10 mouse cellular contexts compared by ENCODE assay signal in the genomic region with DNA sequence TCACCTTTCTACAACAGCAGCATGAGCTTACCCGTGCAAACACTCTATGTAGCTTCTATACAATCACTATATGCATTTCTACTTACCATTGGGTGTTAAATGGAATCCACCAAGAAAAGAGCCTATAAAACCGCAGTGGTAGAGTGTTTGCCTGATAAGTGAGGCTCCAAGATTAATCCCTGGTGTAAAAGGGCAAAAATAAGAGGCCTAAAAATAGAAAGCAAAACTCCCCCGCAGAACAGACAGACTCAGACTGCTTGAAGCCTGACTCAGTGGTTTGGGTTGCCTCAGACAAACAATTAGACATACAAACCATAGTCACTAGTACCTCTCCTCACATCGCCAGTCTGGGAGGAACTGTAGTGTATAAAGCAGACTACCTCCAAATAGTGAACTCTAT. TPM values are rescaled to one million over a fixed set of nuclear protein-coding genes. Genes with fewer than 3 reads are reported as not detected.
DNase-seq lines count a peak whose midpoint lies in the region; ATAC-seq and TF ChIP-seq lines count a peak whose summit lies in the region.
"Had no signal": no experiment of that assay in that cellular context is flagged by ENCODE, and none has a peak within 500 bp of the region (broad histone marks: within the 10 kb centered on the region; RNA-seq: fewer than 3 reads in every experiment).

A gene (minus strand): TSS at position 112 of the 400 bp plus-strand sequence.

- no peak for DNase-seq in heart, postnatal 14 days
- peak; percentile 72 for DNase-seq in MEL (ENCODE audit: low read depth, low spot score)
- DNase-seq in heart, postnatal 25 days (ENCODE audit: low spot score), result no peak
- no peak for DNase-seq in midbrain, embryonic 14.5 days
- DNase-seq in embryo, embryonic 10.5 days (ENCODE audit: low spot score), result no peak
- DNase-seq in ovary, postnatal 10 days (ENCODE audit: low spot score), result no peak
- DNase-seq in spleen, adult 12 weeks (ENCODE audit: low spot score), result no peak

- no peaks in the 10 kb centered on the region for H3K9me3 ChIP-seq in heart, embryonic 12.5 days (replicated peaks)
- H3K9me3 ChIP-seq in MEL (replicated peaks; ENCODE audit: insufficient read depth, low read length), result no peaks in the 10 kb centered on the region
- no peaks in the 10 kb centered on the region for H3K9me3 ChIP-seq in midbrain, embryonic 14.5 days (ENCODE audit: control insufficient read depth, low read length)

- ATAC-seq in heart, embryonic 12.5 days (ENCODE audit: insufficient number of reproducible peaks, low FRiP score), result no peak
- no peak for ATAC-seq in midbrain, embryonic 14.5 days (ENCODE audit: low FRiP score, low TSS enrichment)

- no peak within 1 kb of the TSS for H3K9ac ChIP-seq in heart, embryonic 12.5 days
- no peak within 1 kb of the TSS for H3K9ac ChIP-seq in MEL (ENCODE audit: control insufficient read depth, low read depth, low read length, poor library complexity, severe bottlenecking)
- H3K9ac ChIP-seq in midbrain, embryonic 14.5 days (replicated peaks; ENCODE audit: low read length), result no peak within 1 kb of the TSS

- no peak for TF ChIP-seq CTCF in MEL (IDR thresholded peaks at IDR 0.05 in 2 of 3, conservative IDR thresholded peaks at IDR 0.05 in 1 of 3; ENCODE audit: control insufficient read depth in 1 of 3, insufficient read depth in 1 of 3, low read depth in 2 of 3, low read length in 3 of 3, poor library complexity in 1 of 3, severe bottlenecking in 1 of 3)

- TF ChIP-seq POLR2A in MEL (IDR thresholded peaks at IDR 0.05; ENCODE audit: control insufficient read depth in 1 of 2, insufficient read depth in 1 of 2, low read depth in 1 of 2, low read length in 2 of 2, poor library complexity in 1 of 2), result no peak

- intact Hi-C loops in heart, postnatal 14 days (cut with DNase I), result no loop called here
- intact Hi-C loops in heart, postnatal 25 days (cut with DNase I), result no loop called here

- TF ChIP-seq RAD21 in MEL (IDR thresholded peaks at IDR 0.05; ENCODE audit: low read depth, low read length), result no peak

- H3K4me3 ChIP-seq in heart, embryonic 12.5 days, result no peak within 1 kb of the TSS
- no peak within 1 kb of the TSS for H3K4me3 ChIP-seq in MEL (ENCODE audit: control insufficient read depth in 1 of 2, insufficient read depth in 1 of 2, low read depth in 2 of 2, low read length in 2 of 2)
- H3K4me3 ChIP-seq in midbrain, embryonic 14.5 days (replicated peaks; ENCODE audit: low read depth, low read length), result no peak within 1 kb of the TSS

- H3K4me1 ChIP-seq in heart, embryonic 12.5 days (replicated peaks), result peaks cover 16% of the 10 kb centered on the region
- H3K4me1 ChIP-seq in MEL (ENCODE audit: control insufficient read depth in 1 of 2, insufficient read depth in 2 of 2, low read length in 2 of 2), result peaks cover 11 to 17% of the 10 kb centered on the region in 2 experiments; a peak in 3 of 4 replicates
- H3K4me1 ChIP-seq in midbrain, embryonic 14.5 days (ENCODE audit: control insufficient read depth, insufficient read depth, low read length), result no peaks in the 10 kb centered on the region; the same call in 1 of the 2 replicates

- H3K4me2 ChIP-seq in heart, embryonic 12.5 days, result peak within 1 kb of the TSS; percentile 30
- H3K4me2 ChIP-seq in midbrain, embryonic 14.5 days (ENCODE audit: low read length), result no peak within 1 kb of the TSS

- H3K27me3 ChIP-seq in heart, embryonic 12.5 days (replicated peaks), result no peaks in the 10 kb centered on the region
- no peaks in the 10 kb centered on the region for H3K27me3 ChIP-seq in MEL (ENCODE audit: control insufficient read depth in 1 of 2, insufficient read depth in 2 of 2, low read length in 2 of 2)
- H3K27me3 ChIP-seq in midbrain, embryonic 14.5 days (ENCODE audit: control insufficient read depth, insufficient read depth, low read length), result no peaks in the 10 kb centered on the region

- peak in 1 of 2 experiments; percentile 53; a peak in 1 of 4 replicates for TF ChIP-seq EP300 in MEL (IDR thresholded peaks at IDR 0.05; ENCODE audit: low read depth in 1 of 2, low read length in 2 of 2)

- peak within 1 kb of the TSS; percentile 71 for H3K27ac ChIP-seq in heart, embryonic 12.5 days (ENCODE audit: poor library complexity, severe bottlenecking)
- no peak within 1 kb of the TSS for H3K27ac ChIP-seq in MEL (ENCODE audit: control insufficient read depth, low read depth, low read length)
- H3K27ac ChIP-seq in midbrain, embryonic 14.5 days (replicated peaks; ENCODE audit: low read depth, low read length), result no peak within 1 kb of the TSS
- H3K27ac ChIP-seq: macrophage had no signal

- H3K79me2 ChIP-seq in MEL (ENCODE audit: control insufficient read depth, insufficient read depth, low read length, poor library complexity), result no peaks in the 10 kb centered on the region

- no peaks in the 10 kb centered on the region for H3K36me3 ChIP-seq in heart, embryonic 12.5 days
- peaks cover 0 to 20% of the 10 kb centered on the region in 2 experiments; a peak in 2 of 4 replicates for H3K36me3 ChIP-seq in MEL (ENCODE audit: control insufficient read depth in 1 of 2, insufficient read depth in 2 of 2, low read length in 2 of 2)
- no peaks in the 10 kb centered on the region for H3K36me3 ChIP-seq in midbrain, embryonic 14.5 days (ENCODE audit: control insufficient read depth, insufficient read depth, low read length)

- 27% methylated on average over 4 of the region's 4 CpGs for WGBS in heart, embryonic 12.5 days
- WGBS in midbrain, embryonic 14.5 days, result 76% methylated on average over 4 of the region's 4 CpGs

TF ChIP-seq in MEL, 35 proteins besides CTCF, POLR2A, EP300 and RAD21 (continues in another document):
- TF ChIP-seq MAX (IDR thresholded peaks at IDR 0.05; ENCODE audit: low read length) (no peak), TBP (IDR thresholded peaks at IDR 0.05; ENCODE audit: low read depth, low read length) (no peak), MXI1 (IDR thresholded peaks at IDR 0.05; ENCODE audit: low read depth, low read length) (no peak), POLR2AphosphoS2 (IDR thresholded peaks at IDR 0.05; ENCODE audit: low read length) (no peak), USF1 (IDR thresholded peaks at IDR 0.05; ENCODE audit: low read depth, low read length) (no peak), TAL1 (IDR thresholded peaks at IDR 0.05; ENCODE audit: low read length) (no peak), CHD1 (IDR thresholded peaks at IDR 0.05; ENCODE audit: low read depth, low read length) (no peak), ZKSCAN1 (IDR thresholded peaks at IDR 0.05; ENCODE audit: low read depth, low read length) (no peak), MAFK (IDR thresholded peaks at IDR 0.05; ENCODE audit: borderline replicate concordance, low read depth, low read length) (peak; percentile 37; the same call in 1 of the 2 replicates), E2F4 (IDR thresholded peaks at IDR 0.05; ENCODE audit: borderline replicate concordance, low read depth, low read length) (no peak), JUND (IDR thresholded peaks at IDR 0.05; ENCODE audit: low read depth, low read length) (no peak), KAT2A (conservative IDR thresholded peaks at IDR 0.05; ENCODE audit: low read depth, low read length) (no peak), ETS1 (IDR thresholded peaks at IDR 0.05; ENCODE audit: low read depth, low read length) (peak; percentile 76), GATA1 (IDR thresholded peaks at IDR 0.05; ENCODE audit: low read depth, low read length) (peak; percentile 61; the same call in 1 of the 2 replicates), POLR2AphosphoS5 (IDR thresholded peaks at IDR 0.05; ENCODE audit: borderline replicate concordance, low read depth, low read length) (no peak), ZMIZ1 (IDR thresholded peaks at IDR 0.05; ENCODE audit: low read depth, low read length) (no peak), CHD2 (IDR thresholded peaks at IDR 0.05; ENCODE audit: low read length) (no peak), BHLHE40 (IDR thresholded peaks at IDR 0.05; ENCODE audit: borderline replicate concordance, low read depth, low read length) (0 out of 2 replicates have a peak, but pooled peaks have one; percentile 1), ZNF384 (IDR thresholded peaks at IDR 0.05; ENCODE audit: low read depth, low read length) (no peak), NRF1 (IDR thresholded peaks at IDR 0.05; ENCODE audit: insufficient read depth, low read depth, low read length, poor library complexity, severe bottlenecking) (no peak), RCOR1 (IDR thresholded peaks at IDR 0.05; ENCODE audit: low read depth, low read length) (peak; percentile 75), MYC (IDR thresholded peaks at IDR 0.05; ENCODE audit: low read depth, low read length) (no peak), SMC3 (IDR thresholded peaks at IDR 0.05; ENCODE audit: low read depth, low read length) (no peak), ZC3H11A (IDR thresholded peaks at IDR 0.05; ENCODE audit: low read depth, low read length) (no peak), MAZ (IDR thresholded peaks at IDR 0.05; ENCODE audit: low read depth, low read length) (no peak), GABPA (IDR thresholded peaks at IDR 0.05; ENCODE audit: low read depth, low read length) (no peak), USF2 (IDR thresholded peaks at IDR 0.05; ENCODE audit: borderline replicate concordance in 1 of 2, insufficient read depth in 1 of 2, low read depth in 1 of 2, low read length in 2 of 2) (no peak), SIN3A (IDR thresholded peaks at IDR 0.05; ENCODE audit: low read length) (peak; percentile 59), TCF12 (IDR thresholded peaks at IDR 0.05; ENCODE audit: low read depth, low read length) (0 out of 2 replicates have a peak, but pooled peaks have one; percentile 30), MYB (IDR thresholded peaks at IDR 0.05; ENCODE audit: low read depth, low read length) (no peak), ELF1 (IDR thresholded peaks at IDR 0.05; ENCODE audit: low read depth, low read length) (no peak), UBTF (IDR thresholded peaks at IDR 0.05; ENCODE audit: borderline replicate concordance, insufficient read depth, low read depth, low read length) (no peak), HCFC1 (IDR thresholded peaks at IDR 0.05; ENCODE audit: low read depth, low read length) (0 out of 2 replicates have a peak, but pooled peaks have one; percentile 14), NELFE (IDR thresholded peaks at IDR 0.05; ENCODE audit: low read depth, low read length) (no peak)

RNA-seq across cellular contexts. Expression of the gene that starts here (rescaled TPM):
- polyA plus RNA-seq in heart, embryonic 12.5 days (2016; fragmentation: Nextera tagmentation; extraction: Ambion mirVana), result 13.4 and 15.9 TPM in 2 replicates
- 10 to 100 TPM in 1 of 2 experiments, 1 to 10 TPM in 1; 10.0 to 10.7 TPM for total RNA-seq in heart, postnatal 14 days (2021)
- total RNA-seq in MEL (2012; rRNA removed), result 15.5 and 139 TPM in 2 replicates
- polyA plus RNA-seq in MEL (2012; ENCODE audit: insufficient read depth in 1 of 2, insufficient read length in 2 of 2, low read depth in 1 of 2, low replicate concordance in 2 of 2, missing spikeins in 1 of 2), result 10 to 100 TPM in 1 of 2 experiments, not detected in 1; 30.8 TPM
- 10 to 100 TPM; 10.0 to 11.7 TPM for total RNA-seq in heart, postnatal 25 days (2021)
- polyA plus RNA-seq in midbrain, embryonic 14.5 days (2014; fragmentation: Nextera tagmentation; extraction: Ambion mirVana), result 37.5 and 43.6 TPM in 2 replicates
- total RNA-seq: granulocyte monocyte progenitor cell, adult 5-6 weeks had no signal
